Mouse (Mus musculus) embryonic facial prominence, embryonic 13.5 days (tissue): ENCODE measurements around the gene Aqp5. TPM values are rescaled to one million over a fixed set of nuclear protein-coding genes. Genes with fewer than 3 reads are reported as not detected.
A peak's percentile ranks its signal among the peaks of the same experiment; 100 is the strongest.

Experiments
- ATAC-seq: fragments of 200-750 bp; cut with Nextera tagmentation; 2 replicates; pipeline ENCODE4 v1.8.0; 2017; ENCODE audit warnings: low read depth; ENCODE audit not compliant: insufficient number of reproducible peaks, insufficient read depth, low FRiP score, low TSS enrichment
- H3K27ac ChIP-seq: fragments of 300-500 bp; sonication (generic); 2 replicates; pipeline ENCODE4 v1.5.1; 2015; ENCODE audit warnings: moderate library complexity, mild to moderate bottlenecking, inconsistent platforms
- H3K27me3 ChIP-seq: fragments of 300-500 bp; sonication (generic); 2 replicates; pipeline ENCODE4 v1.6.1; 2015; ENCODE audit warnings: mild to moderate bottlenecking, inconsistent platforms
- H3K36me3 ChIP-seq: fragments of 300-500 bp; sonication (generic); 2 replicates; pipeline ENCODE4 v1.6.1; 2015; ENCODE audit warnings: mild to moderate bottlenecking, inconsistent platforms
- H3K4me1 ChIP-seq: fragments of 300-500 bp; sonication (generic); 2 replicates; pipeline ENCODE4 v1.6.1; 2015; ENCODE audit warnings: inconsistent platforms
- H3K4me2 ChIP-seq: fragments of 300-500 bp; sonication (generic); 2 replicates; pipeline ENCODE4 v1.6.1; 2015; ENCODE audit warnings: moderate library complexity, mild to moderate bottlenecking, inconsistent platforms
- H3K4me3 ChIP-seq: fragments of 300-500 bp; sonication (generic); 2 replicates; pipeline ENCODE4 v1.5.1; 2015; ENCODE audit warnings: mild to moderate bottlenecking, inconsistent platforms
- H3K9ac ChIP-seq: fragments of 300-500 bp; sonication (generic); 2 replicates; pipeline ENCODE4 v1.6.1; 2015; ENCODE audit warnings: mild to moderate bottlenecking, inconsistent platforms
- H3K9me3 ChIP-seq: fragments of 300-500 bp; sonication (generic); 2 replicates; pipeline ENCODE4 v1.6.1; 2016; ENCODE audit warnings: inconsistent platforms
- WGBS: fragments of 180-500 bp; shearing (Covaris S2); methylation state at CpG from one replicate; pipeline ENCODE4 v1.1.7; 2015; ENCODE audit warnings: mixed read lengths; 5-methylcytosine and 5-hydroxymethylcytosine counted together
- polyA plus RNA-seq: library from polyadenylated mRNA; unstranded; fragments of >200 nt; fragmentation: Nextera tagmentation; extraction: Ambion mirVana; gene quantifications from 2 replicates; pipeline ENCODE4 v1.2.1, GENCODE M21; 2015

Gene Aqp5
- polyA plus RNA-seq, result 0.24 and 1.2 TPM in 2 replicates

GRCm38 (mm10) chr15:99590429-99591084 is at the start of gene Aqp5:
Gene Aqp5 (plus strand): TSS chr15:99590782.
- ATAC-seq, result peak; percentile 16; the same call in 1 of the 2 replicates
- Histone ChIP-seq H3K4me1 (peaks cover 10% of the 10 kb centered on the region; the same call in 1 of the 2 replicates), H3K4me2 (peak within 1 kb of the TSS; percentile 71), H3K27me3 (peaks cover 100% of the 10 kb centered on the region), H3K9me3 (no peaks in the 10 kb centered on the region), H3K9ac (peak within 1 kb of the TSS; percentile 58), H3K36me3 (no peaks in the 10 kb centered on the region), H3K4me3 (peak within 1 kb of the TSS; percentile 47), H3K27ac (no peak within 1 kb of the TSS)
- under 1% methylated on average over 56 of the region's 83 CpGs for WGBS

GRCm38 (mm10) chr15:99544047-99544446 is 46.5 kb upstream of the Aqp5 start:
- WGBS, result 76% methylated on average over 7 of the region's 7 CpGs
- Histone ChIP-seq H3K4me2 (no peak overlapping the region), H3K9me3 (no peaks in the 10 kb centered on the region), H3K9ac (no peak overlapping the region), H3K36me3 (no peaks in the 10 kb centered on the region), H3K27me3 (peaks cover 21% of the 10 kb centered on the region), H3K4me3 (no peak overlapping the region), H3K27ac (no peak overlapping the region), H3K4me1 (peaks cover 18% of the 10 kb centered on the region)
- ATAC-seq, result no peak

GRCm38 (mm10) chr15:99546596-99546995 is 44.0 kb upstream of the Aqp5 start:
- H3K4me1 ChIP-seq, result peaks cover 18% of the 10 kb centered on the region
- peaks cover 21% of the 10 kb centered on the region for H3K27me3 ChIP-seq
- no peaks in the 10 kb centered on the region for H3K9me3 ChIP-seq
- no peak for ATAC-seq
- WGBS, result 16% methylated on average over 11 of the region's 11 CpGs
- H3K27ac ChIP-seq, result no peak overlapping the region
- H3K36me3 ChIP-seq, result no peaks in the 10 kb centered on the region
- H3K4me3 ChIP-seq, result no peak overlapping the region
- no peak overlapping the region for H3K9ac ChIP-seq
- H3K4me2 ChIP-seq, result no peak overlapping the region

- H3K4me2 ChIP-seq, result no peak overlapping the region
- no peak overlapping the region for H3K9ac ChIP-seq
- no peak for ATAC-seq
- no peaks in the 10 kb centered on the region for H3K9me3 ChIP-seq
- no peak overlapping the region for H3K27ac ChIP-seq
- no peak overlapping the region for H3K4me3 ChIP-seq
- 66% methylated on average over 6 of the region's 6 CpGs for WGBS
- peaks cover 21% of the 10 kb centered on the region for H3K27me3 ChIP-seq
- peaks cover 18% of the 10 kb centered on the region for H3K4me1 ChIP-seq
- H3K36me3 ChIP-seq, result no peaks in the 10 kb centered on the region
Observed at GRCm38 (mm10) chr15:99547732-99548131, 42.9 kb upstream of the Aqp5 start.

- H3K9me3 ChIP-seq, result no peaks in the 10 kb centered on the region
- H3K9ac ChIP-seq, result no peak overlapping the region
- H3K36me3 ChIP-seq, result no peaks in the 10 kb centered on the region
- no peak overlapping the region for H3K4me3 ChIP-seq
- ATAC-seq, result no peak
- peaks cover 8% of the 10 kb centered on the region for H3K27me3 ChIP-seq
- H3K4me2 ChIP-seq, result no peak overlapping the region
- no peak overlapping the region for H3K27ac ChIP-seq
- 41% methylated on average over 2 of the region's 2 CpGs for WGBS
- peaks cover 29% of the 10 kb centered on the region for H3K4me1 ChIP-seq
Observed at GRCm38 (mm10) chr15:99549901-99550300, 40.7 kb upstream of the Aqp5 start.

- Histone ChIP-seq H3K9me3 (no peaks in the 10 kb centered on the region), H3K4me3 (no peak overlapping the region), H3K36me3 (no peaks in the 10 kb centered on the region), H3K9ac (no peak overlapping the region), H3K27ac (no peak overlapping the region), H3K4me2 (no peak overlapping the region), H3K4me1 (peaks cover 20% of the 10 kb centered on the region), H3K27me3 (no peaks in the 10 kb centered on the region; the same call in 1 of the 2 replicates)
- no peak for ATAC-seq
- 30% methylated on average over 6 of the region's 6 CpGs for WGBS
Observed at GRCm38 (mm10) chr15:99553767-99554166, 36.8 kb upstream of the Aqp5 start.

GRCm38 (mm10) chr15:99558947-99559346 is 31.6 kb upstream of the Aqp5 start:
- ATAC-seq, result no peak
- H3K4me2 ChIP-seq, result no peak overlapping the region
- no peaks in the 10 kb centered on the region for H3K9me3 ChIP-seq
- peaks cover 7% of the 10 kb centered on the region for H3K27me3 ChIP-seq
- no peak overlapping the region for H3K27ac ChIP-seq
- H3K4me3 ChIP-seq, result no peak overlapping the region
- H3K36me3 ChIP-seq, result no peaks in the 10 kb centered on the region
- H3K4me1 ChIP-seq, result peaks cover 18% of the 10 kb centered on the region
- no peak overlapping the region for H3K9ac ChIP-seq
- 86% methylated on average over 1 of the region's 1 CpGs for WGBS

GRCm38 (mm10) chr15:99560246-99560645 is 30.3 kb upstream of the Aqp5 start:
- Histone ChIP-seq H3K4me3 (no peak overlapping the region), H3K9ac (no peak overlapping the region), H3K4me1 (peaks cover 14% of the 10 kb centered on the region; the same call in 1 of the 2 replicates), H3K27me3 (peaks cover 7% of the 10 kb centered on the region), H3K4me2 (no peak overlapping the region), H3K9me3 (no peaks in the 10 kb centered on the region), H3K27ac (no peak overlapping the region), H3K36me3 (no peaks in the 10 kb centered on the region)
- ATAC-seq, result no peak
- WGBS, result 73% methylated on average over 10 of the region's 10 CpGs

GRCm38 (mm10) chr15:99567371-99567770 is 23.2 kb upstream of the Aqp5 start:
- ATAC-seq, result no peak

GRCm38 (mm10) chr15:99568682-99569081 is 21.9 kb upstream of the Aqp5 start:
- no peak overlapping the region for H3K4me2 ChIP-seq
- H3K4me1 ChIP-seq, result peaks cover 6% of the 10 kb centered on the region; the same call in 1 of the 2 replicates
- H3K4me3 ChIP-seq, result no peak overlapping the region
- no peaks in the 10 kb centered on the region for H3K36me3 ChIP-seq
- no peak for ATAC-seq
- H3K9me3 ChIP-seq, result no peaks in the 10 kb centered on the region
- 46% methylated on average over 6 of the region's 6 CpGs for WGBS
- H3K27ac ChIP-seq, result no peak overlapping the region
- H3K27me3 ChIP-seq, result peaks cover 5% of the 10 kb centered on the region
- no peak overlapping the region for H3K9ac ChIP-seq

More at GRCm38 (mm10) chr15:99567371-99567770, 23.2 kb upstream of the Aqp5 start:
- Histone ChIP-seq H3K4me3 (no peak overlapping the region), H3K9ac (no peak overlapping the region), H3K27ac (no peak overlapping the region), H3K4me2 (no peak overlapping the region), H3K36me3 (no peaks in the 10 kb centered on the region), H3K9me3 (no peaks in the 10 kb centered on the region), H3K27me3 (peaks cover 5% of the 10 kb centered on the region), H3K4me1 (peaks cover 6% of the 10 kb centered on the region; the same call in 1 of the 2 replicates)
- WGBS, result 77% methylated on average over 4 of the region's 4 CpGs

GRCm38 (mm10) chr15:99569123-99569522 is 21.5 kb upstream of the Aqp5 start:
- H3K36me3 ChIP-seq, result no peaks in the 10 kb centered on the region
- no peak overlapping the region for H3K27ac ChIP-seq
- H3K4me2 ChIP-seq, result no peak overlapping the region
- H3K4me1 ChIP-seq, result peaks cover 2% of the 10 kb centered on the region; the same call in 1 of the 2 replicates
- H3K9me3 ChIP-seq, result no peaks in the 10 kb centered on the region
- 78% methylated on average over 10 of the region's 10 CpGs for WGBS
- no peak for ATAC-seq
- no peak overlapping the region for H3K4me3 ChIP-seq
- H3K9ac ChIP-seq, result no peak overlapping the region
- peaks cover 7% of the 10 kb centered on the region for H3K27me3 ChIP-seq

- H3K4me3 ChIP-seq, result no peak within 1 kb of the TSS
- peaks cover 78% of the 10 kb centered on the region for H3K27me3 ChIP-seq
- no peak within 1 kb of the TSS for H3K27ac ChIP-seq
- no peak for ATAC-seq
- no peak within 1 kb of the TSS for H3K9ac ChIP-seq
- H3K9me3 ChIP-seq, result no peaks in the 10 kb centered on the region
- no peak within 1 kb of the TSS for H3K4me2 ChIP-seq
- H3K4me1 ChIP-seq, result peaks cover 11% of the 10 kb centered on the region
- no peaks in the 10 kb centered on the region for H3K36me3 ChIP-seq
- WGBS, result 81% methylated on average over 26 of the region's 26 CpGs
Observed at GRCm38 (mm10) chr15:99578802-99579485, 11.6 kb upstream of the Aqp5 start, which contains the start of gene Aqp2. Gene Aqp2 (plus strand): TSS chr15:99579055.
